Mouse (Mus musculus) heart, embryonic 13.5 days (tissue): Measurements from ENCODE around the gene Bco1. TPM values are rescaled to one million over a fixed set of nuclear protein-coding genes. Genes with fewer than 3 reads are reported as not detected.
A peak's percentile ranks its signal among the peaks of the same experiment; 100 is the strongest.

ENCODE experiments used
- ATAC-seq: fragments of 200-750 bp; cut with Nextera tagmentation; 2 replicates; pipeline ENCODE4 v1.8.0; 2017; ENCODE audit warnings: moderate TSS enrichment; ENCODE audit not compliant: insufficient number of reproducible peaks, low FRiP score, low TSS enrichment; ENCODE audit errors: extremely low read depth
- H3K27ac ChIP-seq: fragments of 300-500 bp; sonication (generic); replicated peaks from 2 replicates; pipeline ENCODE4 v1.5.1; 2015; ENCODE audit warnings: moderate library complexity, mild to moderate bottlenecking, inconsistent platforms
- H3K27me3 ChIP-seq: fragments of 300-500 bp; sonication (generic); replicated peaks from 2 replicates; pipeline ENCODE4 v1.6.1; 2015; ENCODE audit warnings: mild to moderate bottlenecking, inconsistent platforms
- H3K36me3 ChIP-seq: fragments of 300-500 bp; sonication (generic); 2 replicates; pipeline ENCODE4 v1.6.1; 2015; ENCODE audit warnings: mild to moderate bottlenecking, inconsistent platforms
- H3K4me1 ChIP-seq: fragments of 300-500 bp; sonication (generic); 2 replicates; pipeline ENCODE4 v1.6.1; 2015; ENCODE audit warnings: inconsistent platforms
- H3K4me2 ChIP-seq: fragments of 300-500 bp; sonication (generic); 2 replicates; pipeline ENCODE4 v1.6.1; 2015; ENCODE audit warnings: inconsistent platforms, mild to moderate bottlenecking, moderate library complexity
- H3K4me3 ChIP-seq: fragments of 300-500 bp; sonication (generic); 2 replicates; pipeline ENCODE4 v1.5.1; 2015; ENCODE audit warnings: moderate library complexity, mild to moderate bottlenecking, inconsistent platforms
- H3K9ac ChIP-seq: fragments of 300-500 bp; sonication (generic); 2 replicates; pipeline ENCODE4 v1.6.1; 2015; ENCODE audit warnings: inconsistent platforms, mild to moderate bottlenecking, moderate library complexity
- H3K9me3 ChIP-seq: fragments of 300-500 bp; sonication (generic); 2 replicates; pipeline ENCODE4 v1.6.1; 2016; ENCODE audit warnings: inconsistent platforms
- WGBS: fragments of 180-500 bp; shearing (Covaris S2); methylation state at CpG from one replicate; pipeline ENCODE4 v1.1.7; 2015; ENCODE audit warnings: mixed read lengths; 5-methylcytosine and 5-hydroxymethylcytosine counted together
- polyA plus RNA-seq: library from polyadenylated mRNA; unstranded; fragments of >200 nt; fragmentation: Nextera tagmentation; extraction: Ambion mirVana; gene quantifications from 2 replicates; pipeline ENCODE4 v1.2.1, GENCODE M21; 2015

Gene Bco1
- polyA plus RNA-seq, 1 experiment from 2014 or later, result 0.31 TPM

DNA sequence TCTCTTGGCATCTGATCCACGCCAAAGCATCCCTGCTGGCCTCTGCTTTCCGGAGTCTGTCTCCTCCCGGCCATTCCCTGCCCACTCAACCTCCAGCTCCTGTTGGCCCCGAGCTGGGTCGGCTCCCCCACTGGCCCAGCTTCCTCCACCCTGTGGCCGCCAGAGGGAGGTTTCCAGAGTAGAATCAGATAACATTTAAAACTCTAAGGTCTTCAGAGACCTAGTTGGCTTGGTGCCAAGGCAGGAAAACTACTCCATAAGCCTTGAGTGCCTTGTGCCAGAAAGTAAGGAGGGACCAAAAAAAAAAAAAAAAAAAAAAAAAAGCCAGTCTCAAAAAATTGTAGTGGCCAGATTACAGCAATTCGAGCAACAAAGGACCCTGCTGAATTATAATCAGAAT is 77.2 kb downstream of the Bco1 start:
- ATAC-seq, result no peak
- H3K27me3 ChIP-seq, result no peaks in the 10 kb centered on the region
- peaks cover 9% of the 10 kb centered on the region; the same call in 1 of the 2 replicates for H3K36me3 ChIP-seq
- peaks cover 31% of the 10 kb centered on the region for H3K4me1 ChIP-seq
- WGBS, result 22% methylated on average over 7 of the region's 7 CpGs
- H3K9ac ChIP-seq, result no peak overlapping the region
- no peak overlapping the region for H3K4me2 ChIP-seq
- H3K27ac ChIP-seq, result 0 out of 2 replicates have a peak overlapping the region, but pooled peaks have one; percentile 8
- no peaks in the 10 kb centered on the region for H3K9me3 ChIP-seq
- no peak overlapping the region for H3K4me3 ChIP-seq

GRCm38 (mm10) chr8:117173690-117174089 is 78.0 kb downstream of the Bco1 start:
- WGBS, result 57% methylated on average over 3 of the region's 3 CpGs
- no peak overlapping the region for H3K4me3 ChIP-seq
- H3K4me1 ChIP-seq, result peaks cover 24% of the 10 kb centered on the region
- H3K4me2 ChIP-seq, result no peak overlapping the region
- H3K36me3 ChIP-seq, result peaks cover 9% of the 10 kb centered on the region; the same call in 1 of the 2 replicates
- no peak overlapping the region for H3K27ac ChIP-seq
- H3K9ac ChIP-seq, result no peak overlapping the region
- no peaks in the 10 kb centered on the region for H3K9me3 ChIP-seq
- no peaks in the 10 kb centered on the region for H3K27me3 ChIP-seq
- no peak for ATAC-seq

DNA sequence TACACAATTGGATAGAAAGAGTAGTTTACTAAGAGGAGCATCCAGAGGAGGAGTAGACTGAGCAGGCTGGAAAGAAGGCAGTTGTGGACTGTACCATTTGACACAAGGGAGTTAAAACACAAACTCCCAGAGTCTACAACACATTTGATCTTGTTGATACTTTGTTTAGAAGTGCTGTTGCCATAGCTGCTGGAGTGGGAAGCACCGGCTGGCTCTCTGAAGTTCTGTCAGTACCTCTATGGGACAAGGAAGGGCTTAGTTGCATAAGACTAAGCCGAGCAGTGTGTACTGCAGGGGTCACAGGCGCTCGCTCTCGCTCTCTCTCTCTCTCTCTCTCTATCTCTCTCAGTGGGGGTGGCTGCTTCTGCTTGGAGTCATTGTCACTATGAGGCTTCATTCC is 78.9 kb downstream of the Bco1 start:
- no peak for ATAC-seq
- H3K27ac ChIP-seq, result no peak overlapping the region
- no peak overlapping the region for H3K4me2 ChIP-seq
- peaks cover 9% of the 10 kb centered on the region; the same call in 1 of the 2 replicates for H3K36me3 ChIP-seq
- peaks cover 20% of the 10 kb centered on the region for H3K4me1 ChIP-seq
- no peaks in the 10 kb centered on the region for H3K27me3 ChIP-seq
- 89% methylated on average over 5 of the region's 5 CpGs for WGBS
- H3K4me3 ChIP-seq, result no peak overlapping the region
- H3K9ac ChIP-seq, result no peak overlapping the region
- no peaks in the 10 kb centered on the region for H3K9me3 ChIP-seq

DNA sequence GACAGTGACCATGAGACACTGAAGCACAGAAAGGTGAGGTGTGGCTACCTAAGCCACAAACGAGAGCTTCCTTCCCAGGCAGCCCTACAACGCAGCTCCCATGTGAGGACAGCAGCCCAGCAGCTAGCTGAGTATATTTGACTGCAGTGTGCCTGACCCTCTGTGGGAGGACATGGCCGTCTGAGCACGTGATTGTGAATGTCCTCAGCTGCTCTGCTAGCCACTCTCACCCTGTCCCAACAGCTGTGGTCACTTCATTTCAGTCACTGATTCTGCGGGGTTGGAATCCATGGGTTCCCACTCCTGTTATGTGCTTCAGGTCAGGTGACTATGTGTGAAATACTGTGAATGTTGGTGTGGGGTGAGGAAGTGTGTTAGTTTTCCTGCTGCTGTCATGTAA is 80.7 kb downstream of the Bco1 start:
- H3K4me1 ChIP-seq, result peaks cover 12% of the 10 kb centered on the region
- 68% methylated on average over 5 of the region's 5 CpGs for WGBS
- H3K4me3 ChIP-seq, result no peak overlapping the region
- no peaks in the 10 kb centered on the region for H3K27me3 ChIP-seq
- H3K9me3 ChIP-seq, result no peaks in the 10 kb centered on the region
- H3K36me3 ChIP-seq, result peaks cover 9% of the 10 kb centered on the region; the same call in 1 of the 2 replicates
- no peak overlapping the region for H3K9ac ChIP-seq
- ATAC-seq, result no peak
- H3K27ac ChIP-seq, result no peak overlapping the region
- no peak overlapping the region for H3K4me2 ChIP-seq

DNA sequence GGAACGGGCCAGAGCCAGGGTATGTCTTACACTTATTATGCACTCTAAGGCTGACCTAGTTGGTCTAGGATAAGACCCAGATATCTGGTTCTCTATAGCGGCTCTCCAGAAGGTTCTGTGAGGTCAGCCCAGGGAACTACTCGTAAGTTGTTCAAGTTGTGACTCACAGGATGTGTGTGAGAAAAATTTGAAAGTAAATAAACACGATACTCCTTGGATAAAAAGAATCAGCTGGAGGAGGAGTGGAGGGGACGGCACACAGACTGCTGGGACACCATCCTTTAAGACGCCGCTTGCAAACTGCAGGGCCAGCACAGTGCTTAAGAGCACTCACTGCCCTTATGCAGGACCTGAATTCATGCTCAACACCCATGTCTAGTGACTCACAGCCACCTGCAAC is 81.6 kb downstream of the Bco1 start:
- H3K9ac ChIP-seq, result no peak overlapping the region
- no peaks in the 10 kb centered on the region for H3K9me3 ChIP-seq
- peaks cover 12% of the 10 kb centered on the region for H3K4me1 ChIP-seq
- no peak overlapping the region for H3K4me3 ChIP-seq
- H3K27ac ChIP-seq, result no peak overlapping the region
- no peak for ATAC-seq
- 75% methylated on average over 7 of the region's 7 CpGs for WGBS
- H3K4me2 ChIP-seq, result no peak overlapping the region
- peaks cover 9% of the 10 kb centered on the region; the same call in 1 of the 2 replicates for H3K36me3 ChIP-seq
- H3K27me3 ChIP-seq, result no peaks in the 10 kb centered on the region

DNA sequence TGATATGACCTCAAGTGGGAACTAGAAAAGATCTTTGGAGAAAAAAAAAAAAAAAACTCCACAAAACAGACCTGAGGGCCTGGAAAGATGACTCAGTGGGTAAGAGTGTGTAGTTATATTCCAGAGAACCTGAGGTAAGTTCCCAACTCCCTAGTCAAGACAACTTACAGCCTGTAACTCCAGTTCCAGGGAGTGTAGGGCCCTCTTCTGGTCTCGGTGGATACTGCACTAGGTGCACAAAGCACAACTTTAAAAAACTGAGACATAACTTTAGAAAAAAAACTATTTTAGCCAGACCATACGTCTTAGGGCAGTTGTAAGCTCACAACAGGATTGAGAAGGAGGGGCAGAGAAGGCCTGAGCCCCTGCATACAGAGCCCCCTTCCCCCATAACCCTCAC is 82.4 kb downstream of the Bco1 start:
- Histone ChIP-seq H3K27ac (no peak overlapping the region), H3K27me3 (no peaks in the 10 kb centered on the region), H3K9ac (no peak overlapping the region), H3K4me3 (no peak overlapping the region), H3K36me3 (peaks cover 15% of the 10 kb centered on the region), H3K4me2 (no peak overlapping the region), H3K4me1 (0 out of 2 replicates have a peak, but pooled peaks cover 6% of the 10 kb centered on the region), H3K9me3 (no peaks in the 10 kb centered on the region)
- 77% methylated on average over 2 of the region's 2 CpGs for WGBS
- ATAC-seq, result no peak

- peaks cover 19% of the 10 kb centered on the region for H3K36me3 ChIP-seq
- H3K4me2 ChIP-seq, result no peak overlapping the region
- H3K9ac ChIP-seq, result no peak overlapping the region
- H3K27me3 ChIP-seq, result no peaks in the 10 kb centered on the region
- 0 out of 2 replicates have a peak, but pooled peaks cover 6% of the 10 kb centered on the region for H3K4me1 ChIP-seq
- H3K27ac ChIP-seq, result no peak overlapping the region
- WGBS, result 76% methylated on average over 6 of the region's 6 CpGs
- no peak overlapping the region for H3K4me3 ChIP-seq
- no peak for ATAC-seq
- no peaks in the 10 kb centered on the region for H3K9me3 ChIP-seq
Measured at GRCm38 (mm10) chr8:117178676-117179075, 83.0 kb downstream of the Bco1 start.

DNA sequence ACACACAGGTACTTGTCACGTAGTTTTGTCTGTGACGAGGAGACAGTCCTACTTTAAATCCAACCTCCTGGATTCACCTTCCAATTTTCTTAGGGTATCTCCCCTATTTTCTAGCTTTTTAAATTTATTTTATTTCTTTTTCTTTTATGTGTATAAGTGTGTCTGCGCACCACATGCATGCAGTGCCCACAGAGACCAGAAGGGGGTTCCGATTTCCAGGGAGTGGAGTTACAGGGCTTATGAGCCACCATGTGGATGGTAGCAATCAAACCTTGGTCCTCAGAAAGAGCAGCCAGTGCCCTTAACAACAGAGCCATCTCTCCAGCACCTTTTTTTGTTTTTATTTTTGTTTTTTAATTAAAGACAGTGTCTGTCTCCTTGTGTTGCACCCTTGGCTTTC is 87.1 kb downstream of the Bco1 start:
- Histone ChIP-seq H3K27ac (no peak overlapping the region), H3K9me3 (no peaks in the 10 kb centered on the region), H3K4me3 (no peak overlapping the region), H3K4me1 (no peaks in the 10 kb centered on the region), H3K4me2 (no peak overlapping the region), H3K36me3 (peaks cover 44% of the 10 kb centered on the region), H3K27me3 (no peaks in the 10 kb centered on the region), H3K9ac (no peak overlapping the region)
- 99% methylated on average over 4 of the region's 4 CpGs for WGBS
- no peak for ATAC-seq

Other genes starting within 250 kb of the Bco1 start
- 101 and 111 TPM in 2 replicates for gene Cmc2, start 174.4 kb upstream of the Bco1 start, polyA plus RNA-seq
- gene Cenpn, start 174.1 kb upstream of the Bco1 start, polyA plus RNA-seq, result 28.9 and 29.8 TPM in 2 replicates
- 8.0 and 8.8 TPM in 2 replicates for gene Atmin, start 152.5 kb upstream of the Bco1 start, polyA plus RNA-seq
- gene 1700030J22Rik, start 116.9 kb upstream of the Bco1 start, polyA plus RNA-seq, result 0.66 and 0.68 TPM in 2 replicates
- gene Gcsh, start 102.3 kb upstream of the Bco1 start, polyA plus RNA-seq, result 78.4 and 91.5 TPM in 2 replicates
- gene Pkd1l2, start 13.4 kb upstream of the Bco1 start, polyA plus RNA-seq, result not detected in 2 replicates
- 0.94 and 1.0 TPM in 2 replicates for gene Gan, start 62.3 kb downstream of the Bco1 start, polyA plus RNA-seq
- 6.2 and 6.5 TPM in 2 replicates for gene Cmip, start 161.2 kb downstream of the Bco1 start, polyA plus RNA-seq